Mouse (Mus musculus): ENCODE measurements at regions not wholly inside any gene's neighbourhood (a gene's known extent, or its start where the extent isn't known, plus 50 kb on each side); places are given as distances from the start of the nearest gene placed in this dataset.

GRCm38 (mm10) chrX:10770575-10770974 is 55.8 kb downstream of the Mid1ip1 start:
- DNase-seq: no peak

GRCm38 (mm10) chrX:10775714-10776515 is 61.1 kb downstream of the Mid1ip1 start:
- peak; percentile 12 for DNase-seq

- DNase-seq: no peak
These were observed 61.7 kb downstream of the Mid1ip1 start for GRCm38 (mm10) chrX:10776516-10776818.

- DNase-seq: no peak
These were observed 63.2 kb downstream of the Mid1ip1 start for GRCm38 (mm10) chrX:10778014-10778413.

GRCm38 (mm10) chrX:10786359-10786758 is 71.5 kb downstream of the Mid1ip1 start:
- DNase-seq: no peak

- DNase-seq: no peak
These were observed 72.2 kb downstream of the Mid1ip1 start for GRCm38 (mm10) chrX:10787057-10787456.

GRCm38 (mm10) chrX:10820313-10820920 is 105.6 kb downstream of the Mid1ip1 start:
- no peak for DNase-seq

GRCm38 (mm10) chrX:10833681-10834080 is 118.9 kb downstream of the Mid1ip1 start:
- no peak for DNase-seq

GRCm38 (mm10) chrX:10857089-10857488 is 142.3 kb downstream of the Mid1ip1 start:
- DNase-seq: no peak

GRCm38 (mm10) chrX:10857668-10858067 is 142.9 kb downstream of the Mid1ip1 start:
- DNase-seq: no peak

GRCm38 (mm10) chrX:10871613-10872012 is 156.8 kb downstream of the Mid1ip1 start:
- no peak for DNase-seq

- DNase-seq: no peak
These were observed 163.0 kb downstream of the Mid1ip1 start for GRCm38 (mm10) chrX:10877856-10878255.

- no peak for DNase-seq
These were observed 164.1 kb downstream of the Mid1ip1 start for GRCm38 (mm10) chrX:10878922-10879321.

- no peak for DNase-seq
These were observed 169.1 kb downstream of the Mid1ip1 start for GRCm38 (mm10) chrX:10883729-10884464.

GRCm38 (mm10) chrX:10892815-10893214 is 178.0 kb downstream of the Mid1ip1 start:
- DNase-seq: no peak

GRCm38 (mm10) chrX:10896193-10896955 is 181.6 kb downstream of the Mid1ip1 start:
- no peak for DNase-seq

GRCm38 (mm10) chrX:10902686-10903085 is 187.9 kb downstream of the Mid1ip1 start:
- DNase-seq: no peak

- DNase-seq: no peak
These were observed 189.3 kb downstream of the Mid1ip1 start for GRCm38 (mm10) chrX:10904072-10904471.

GRCm38 (mm10) chrX:10904889-10905288 is 190.1 kb downstream of the Mid1ip1 start:
- no peak for DNase-seq

- DNase-seq: no peak
These were observed 196.6 kb downstream of the Mid1ip1 start for GRCm38 (mm10) chrX:10911127-10912061.

Measured in gastrocnemius, postnatal 10 days (tissue).